Mouse (Mus musculus) erythroblast, adult 5-6 weeks (primary cell): Measurements from ENCODE around the gene Hoxa2. TPM values are rescaled to one million over a fixed set of nuclear protein-coding genes. Genes with fewer than 3 reads are reported as not detected.

Source experiments
- ATAC-seq: replicated peaks from 2 replicates; pipeline ENCODE4 v1.8.0; 2016; ENCODE audit warnings: moderate number of reproducible peaks, mild to moderate bottlenecking, moderate TSS enrichment, inconsistent platforms; ENCODE audit not compliant: poor library complexity, low FRiP score, severe bottlenecking
- total RNA-seq, 2 experiments: library from RNA; stranded (forward) in 1 of 2; stranded (reverse) in 1 of 2; fragments of 150-400 nt in 1 of 2; fragments of 200-764, 138-1000 nt in 1 of 2; gene quantifications; 2 replicates each; pipeline versions ENCODE4 v1.2.3 to v1.2.4; 2015 to 2017; ENCODE audit warnings: low replicate concordance in 2 of 2

Hoxa2 gene
- total RNA-seq, 2 experiments from 2014 or later, result not detected

- no peak for ATAC-seq
These were observed 11.4 kb downstream of the Hoxa2 start for GRCm38 (mm10) chr6:52153270-52153669.

- ATAC-seq, result no peak
These were observed 12.1 kb downstream of the Hoxa2 start for GRCm38 (mm10) chr6:52152226-52153193.

DNA sequence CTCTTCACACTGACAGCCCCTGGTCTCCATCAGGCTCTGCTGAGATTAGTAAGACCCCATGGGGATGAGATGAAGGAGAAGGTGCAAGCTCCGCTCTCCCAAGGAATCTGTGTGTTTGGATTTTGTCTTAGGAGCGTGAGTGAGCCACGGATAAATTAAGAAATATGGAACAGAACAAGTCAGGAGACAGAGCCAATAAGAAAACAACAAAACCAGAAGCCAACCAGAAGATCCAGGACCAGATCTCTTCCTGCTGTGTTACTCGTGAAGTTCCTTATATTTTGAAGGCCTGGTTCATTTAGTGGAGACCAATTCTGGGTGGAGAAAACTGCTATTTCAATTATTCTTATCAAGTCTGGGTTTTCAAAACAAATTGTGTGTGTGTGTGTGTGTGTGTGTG is 13.1 kb downstream of the Hoxa2 start:
- ATAC-seq, result no peak

- ATAC-seq, result no peak
These were observed 14.1 kb downstream of the Hoxa2 start for GRCm38 (mm10) chr6:52150401-52150966.

GRCm38 (mm10) chr6:52139115-52139514 is 25.5 kb downstream of the Hoxa2 start:
- no peak for ATAC-seq

DNA sequence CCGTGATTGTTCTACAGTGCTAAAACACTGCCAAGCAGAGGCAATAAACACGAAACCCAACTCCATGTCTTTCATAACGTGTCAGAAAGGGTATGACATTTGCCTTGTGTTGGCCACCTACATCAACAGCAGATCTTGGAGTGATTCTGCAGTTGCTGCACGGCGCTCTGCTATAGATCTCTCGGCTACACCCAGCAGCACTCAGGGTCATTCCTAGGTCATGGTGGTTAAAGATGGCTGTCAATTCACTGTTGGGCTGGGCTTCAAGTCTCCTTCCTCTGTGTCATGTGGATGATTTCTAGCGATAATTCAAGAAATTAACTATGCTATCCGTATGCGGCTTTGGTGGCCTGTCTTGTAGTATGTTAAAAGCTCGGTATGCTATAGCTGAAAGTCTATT is 26.1 kb downstream of the Hoxa2 start:
- no peak for ATAC-seq

- ATAC-seq, result no peak
These were observed 26.6 kb downstream of the Hoxa2 start for GRCm38 (mm10) chr6:52137841-52138535.

DNA sequence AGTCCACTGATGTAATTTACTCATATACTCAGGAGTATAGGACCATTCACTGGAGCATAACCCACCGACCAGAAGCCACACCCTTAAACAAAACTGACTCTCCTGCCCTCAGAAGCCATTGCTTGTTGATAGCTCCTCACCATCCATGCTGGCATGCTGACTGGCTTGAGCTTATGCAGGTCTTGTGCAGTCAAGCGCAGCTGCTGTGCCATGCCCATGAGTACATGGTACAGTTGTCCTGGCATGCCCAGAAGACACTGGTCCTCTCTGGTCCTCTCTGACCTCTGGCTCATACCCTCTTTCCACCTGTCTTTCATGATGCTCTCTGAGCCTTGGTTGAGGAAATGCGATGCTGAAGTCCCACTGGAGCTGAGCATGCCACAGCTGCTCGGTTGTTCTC is 41.0 kb downstream of the Hoxa2 start:
- ATAC-seq, result no peak

- ATAC-seq, result no peak
These were observed 43.5 kb downstream of the Hoxa2 start for GRCm38 (mm10) chr6:52121173-52121572.

GRCm38 (mm10) chr6:52118903-52119635 is 45.6 kb downstream of the Hoxa2 start:
- ATAC-seq, result no peak

DNA sequence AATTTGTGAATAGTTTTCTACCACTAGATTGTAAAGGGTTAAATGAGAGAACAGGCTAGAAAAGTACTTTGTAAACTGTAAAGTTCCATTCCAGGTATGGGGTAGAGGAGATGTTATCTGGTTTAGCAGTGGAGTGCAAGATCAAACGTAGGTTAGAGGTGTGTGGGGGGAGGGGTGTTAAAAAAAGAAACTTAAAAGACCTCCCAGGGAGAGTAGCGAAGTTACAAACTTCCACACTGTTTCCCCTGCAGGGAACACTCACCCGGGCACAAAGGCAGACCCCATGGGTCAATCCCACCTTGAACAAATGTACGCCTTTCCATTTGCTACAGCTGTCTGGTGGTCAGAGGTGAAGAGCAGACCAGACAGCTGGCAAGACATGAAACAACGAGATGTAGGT is 48.7 kb downstream of the Hoxa2 start:
- no peak for ATAC-seq

Other genes starting within 250 kb of the Hoxa2 start
- gene Skap2, start 152.3 kb downstream of the Hoxa2 start, total RNA-seq (2015; ENCODE audit: low replicate concordance), result 34.8 and 68.1 TPM in 2 replicates
- 37.2 and 38.3 TPM in 2 replicates for gene Skap2, start 152.3 kb downstream of the Hoxa2 start, total RNA-seq (2017; ENCODE audit: low replicate concordance)
- gene Hoxa1, start 6.5 kb downstream of the Hoxa2 start, total RNA-seq (2015; ENCODE audit: low replicate concordance), result not detected in 2 replicates
- not detected in 2 replicates for gene Hoxa1, start 6.5 kb downstream of the Hoxa2 start, total RNA-seq (2017; ENCODE audit: low replicate concordance)
- not detected in 2 replicates for gene 5730596B20Rik, start 12.7 kb upstream of the Hoxa2 start, total RNA-seq (2015; ENCODE audit: low replicate concordance)
- not detected in 2 replicates for gene 5730596B20Rik, start 12.7 kb upstream of the Hoxa2 start, total RNA-seq (2017; ENCODE audit: low replicate concordance)
- gene Hoxa4, start 26.9 kb upstream of the Hoxa2 start, total RNA-seq (2015; ENCODE audit: low replicate concordance), result not detected in 2 replicates
- 0.34 TPM in 1 of 2 replicates, not detected in the other for gene Hoxa4, start 26.9 kb upstream of the Hoxa2 start, total RNA-seq (2017; ENCODE audit: low replicate concordance)
- gene Hoxa5, start 39.8 kb upstream of the Hoxa2 start, total RNA-seq (2015; ENCODE audit: low replicate concordance), result not detected in 2 replicates
- 0.17 and 0.56 TPM in 2 replicates for gene Hoxa5, start 39.8 kb upstream of the Hoxa2 start, total RNA-seq (2017; ENCODE audit: low replicate concordance)
- not detected in 2 replicates for gene Hoxa6, start 43.9 kb upstream of the Hoxa2 start, total RNA-seq (2015; ENCODE audit: low replicate concordance)
- gene Hoxa6, start 43.9 kb upstream of the Hoxa2 start, total RNA-seq (2017; ENCODE audit: low replicate concordance), result not detected in 2 replicates
- gene Hoxa3, start 48.5 kb upstream of the Hoxa2 start, total RNA-seq (2015; ENCODE audit: low replicate concordance), result not detected in 2 replicates
- gene Hoxa3, start 48.5 kb upstream of the Hoxa2 start, total RNA-seq (2017; ENCODE audit: low replicate concordance), result not detected in 2 replicates
- gene Gm28308, start 48.5 kb upstream of the Hoxa2 start, total RNA-seq (2015; ENCODE audit: low replicate concordance), result not detected in 2 replicates
- not detected in 2 replicates for gene Gm28308, start 48.5 kb upstream of the Hoxa2 start, total RNA-seq (2017; ENCODE audit: low replicate concordance)
- 0.77 and 2.5 TPM in 2 replicates for gene Hoxa7, start 57.0 kb upstream of the Hoxa2 start, total RNA-seq (2015; ENCODE audit: low replicate concordance)
- 1.3 and 2.1 TPM in 2 replicates for gene Hoxa7, start 57.0 kb upstream of the Hoxa2 start, total RNA-seq (2017; ENCODE audit: low replicate concordance)
- gene Hoxa9, start 66.3 kb upstream of the Hoxa2 start, total RNA-seq (2015; ENCODE audit: low replicate concordance), result 3.3 TPM in 1 of 2 replicates, not detected in the other
- 2.5 and 4.0 TPM in 2 replicates for gene Hoxa9, start 66.3 kb upstream of the Hoxa2 start, total RNA-seq (2017; ENCODE audit: low replicate concordance)
- not detected in 2 replicates for gene Hoxa10, start 76.0 kb upstream of the Hoxa2 start, total RNA-seq (2015; ENCODE audit: low replicate concordance)
- not detected in 2 replicates for gene Hoxa10, start 76.0 kb upstream of the Hoxa2 start, total RNA-seq (2017; ENCODE audit: low replicate concordance)
- not detected in 2 replicates for gene Hoxa11, start 81.0 kb upstream of the Hoxa2 start, total RNA-seq (2015; ENCODE audit: low replicate concordance)
- gene Hoxa11, start 81.0 kb upstream of the Hoxa2 start, total RNA-seq (2017; ENCODE audit: low replicate concordance), result not detected in 2 replicates
- not detected in 2 replicates for gene Hoxa13, start 96.0 kb upstream of the Hoxa2 start, total RNA-seq (2015; ENCODE audit: low replicate concordance)
- gene Hoxa13, start 96.0 kb upstream of the Hoxa2 start, total RNA-seq (2017; ENCODE audit: low replicate concordance), result not detected in 2 replicates
- not detected in 2 replicates for gene Evx1, start 148.7 kb upstream of the Hoxa2 start, total RNA-seq (2015; ENCODE audit: low replicate concordance)
- gene Evx1, start 148.7 kb upstream of the Hoxa2 start, total RNA-seq (2017; ENCODE audit: low replicate concordance), result not detected in 2 replicates